Mouse (Mus musculus) cerebellum, adult 11-12 months (tissue): ENCODE results near the gene Msmb.
"Not testable (repeated sequence)": the region's sequence is repeated elsewhere in the genome, so short reads cannot be mapped to it uniquely, and the experiment has no call there.

Experiments used
- DNase-seq: peaks from one replicate; pipeline ENCODE4 v3.0.0; 2022

Msmb gene

DNA sequence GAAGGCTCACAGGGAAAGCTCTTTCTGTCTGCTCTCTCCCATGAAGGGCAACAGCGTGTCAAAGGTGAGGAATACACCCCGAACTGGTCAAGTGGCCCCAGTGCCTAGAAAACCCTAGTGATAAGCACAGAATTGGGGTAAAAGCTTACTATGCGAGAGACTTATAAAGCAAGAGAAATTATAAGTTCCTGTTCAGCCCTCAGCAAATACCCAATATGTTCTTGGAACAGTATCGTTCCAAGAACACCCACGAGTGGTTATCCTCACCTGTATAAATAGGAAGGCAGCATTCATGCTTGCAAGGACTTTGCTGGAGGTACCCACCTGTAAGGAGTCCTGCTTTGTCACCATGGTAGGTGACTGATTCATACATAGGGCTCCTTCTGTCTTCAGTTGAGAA lies at the start of gene Msmb:
Msmb (plus strand) TSS at position 301 of the 400 bp plus-strand sequence.
- no peak for DNase-seq

DNA sequence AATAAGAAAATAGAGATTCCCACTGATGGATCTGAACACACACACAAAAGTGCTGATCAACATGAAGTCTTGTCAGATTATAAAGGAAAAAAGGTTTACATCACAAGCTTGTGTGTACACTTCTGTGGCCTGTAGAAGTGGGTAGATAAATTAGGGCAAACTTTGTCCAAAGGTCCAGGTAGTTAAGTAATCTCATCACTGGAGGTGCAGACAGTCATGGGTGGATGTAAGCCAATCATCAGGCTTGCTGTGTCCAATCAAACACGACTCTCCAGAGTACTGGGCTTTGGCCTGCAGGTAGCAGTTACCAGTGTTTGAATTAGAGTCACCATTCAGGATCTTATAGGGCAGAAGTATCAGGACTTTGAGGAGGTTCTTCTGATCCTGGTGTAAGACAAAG lies 48.8 kb upstream of the Msmb start:
- no peak for DNase-seq

GRCm38 (mm10) chr14:32093500-32094117 lies 48.2 kb upstream of the Msmb start:
- no peak for DNase-seq

GRCm38 (mm10) chr14:32095646-32096045 lies 46.2 kb upstream of the Msmb start:
- DNase-seq = no peak

DNA sequence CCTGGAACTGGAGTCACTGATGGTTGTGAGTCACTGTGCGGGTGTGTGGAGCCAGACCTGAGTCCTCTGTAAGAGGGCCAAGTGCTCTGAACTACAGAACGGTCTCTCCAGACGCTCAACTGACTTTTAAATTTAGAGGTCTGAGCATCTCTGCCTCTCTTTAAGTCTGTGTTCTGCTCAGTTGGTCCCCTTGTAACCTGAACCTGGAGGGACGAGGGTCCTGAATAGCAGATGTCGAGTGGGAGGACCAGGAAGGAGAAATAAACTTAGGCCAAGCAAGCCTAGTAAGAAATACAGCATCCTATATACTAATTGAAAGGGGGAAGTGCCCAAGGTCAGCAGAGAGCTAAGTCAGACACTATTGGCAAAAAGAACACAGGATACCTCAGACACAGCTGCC lies 45.1 kb upstream of the Msmb start:
- no peak for DNase-seq

DNA sequence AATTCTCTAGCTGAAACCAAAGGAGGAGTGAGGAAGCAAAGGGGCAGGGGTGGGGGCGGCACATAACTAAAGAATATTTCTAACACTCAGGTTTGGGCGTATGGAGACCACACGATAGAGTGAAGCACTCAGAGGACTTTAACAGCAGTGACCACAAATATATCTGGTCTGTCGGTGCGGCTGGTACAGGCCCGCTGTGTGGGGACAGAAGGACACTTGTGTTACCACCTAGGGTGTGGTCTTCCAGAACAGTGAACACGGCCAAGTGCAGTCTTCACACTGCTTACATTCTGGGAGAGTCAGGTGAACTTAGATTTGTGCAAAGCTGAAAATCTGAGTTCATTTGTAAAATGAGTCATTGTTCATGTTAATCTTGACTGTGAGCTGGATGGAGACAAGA lies 44.1 kb upstream of the Msmb start:
- no peak for DNase-seq

DNA sequence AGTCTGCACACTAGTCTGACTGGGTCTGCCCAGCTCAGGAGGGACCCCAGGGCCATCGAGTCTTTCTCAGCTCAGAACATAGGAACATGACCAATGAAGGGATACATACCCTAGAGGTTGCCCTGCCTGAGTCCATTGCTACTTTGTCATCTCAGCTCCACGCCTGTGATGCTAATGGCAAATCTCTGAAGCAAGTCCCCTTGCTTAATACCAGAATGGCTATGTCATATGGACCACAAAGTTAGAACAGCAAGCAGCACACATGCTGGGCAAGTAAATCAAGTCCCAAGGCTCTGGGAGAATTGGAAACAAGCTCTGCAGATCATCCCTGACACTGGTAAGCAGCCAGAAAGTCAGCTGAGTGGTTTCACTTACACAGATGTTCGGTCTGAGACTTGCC lies 42.9 kb upstream of the Msmb start:
- no peak for DNase-seq

- DNase-seq = no peak
Measured at GRCm38 (mm10) chr14:32103556-32103955, 38.3 kb upstream of the Msmb start.

DNA sequence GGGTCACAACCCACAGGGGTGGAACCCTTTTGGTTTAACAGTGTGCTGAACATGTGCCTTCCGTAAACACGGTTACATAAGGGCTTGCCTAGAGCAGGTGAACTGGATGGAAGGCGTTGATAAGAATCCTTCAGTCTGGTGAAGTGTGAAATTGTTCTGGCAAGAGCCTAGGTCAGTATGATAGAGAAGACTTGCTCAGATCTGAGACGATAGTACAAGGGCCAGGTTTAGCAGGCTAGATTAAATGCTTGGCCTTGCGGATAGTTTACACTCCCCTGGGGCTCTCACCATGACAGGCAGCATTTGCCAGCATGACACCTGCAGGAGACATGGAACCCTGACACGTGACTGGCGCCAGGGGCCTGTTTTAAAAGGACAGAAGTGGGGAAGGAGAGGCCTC lies 36.2 kb upstream of the Msmb start:
- DNase-seq = no peak

DNA sequence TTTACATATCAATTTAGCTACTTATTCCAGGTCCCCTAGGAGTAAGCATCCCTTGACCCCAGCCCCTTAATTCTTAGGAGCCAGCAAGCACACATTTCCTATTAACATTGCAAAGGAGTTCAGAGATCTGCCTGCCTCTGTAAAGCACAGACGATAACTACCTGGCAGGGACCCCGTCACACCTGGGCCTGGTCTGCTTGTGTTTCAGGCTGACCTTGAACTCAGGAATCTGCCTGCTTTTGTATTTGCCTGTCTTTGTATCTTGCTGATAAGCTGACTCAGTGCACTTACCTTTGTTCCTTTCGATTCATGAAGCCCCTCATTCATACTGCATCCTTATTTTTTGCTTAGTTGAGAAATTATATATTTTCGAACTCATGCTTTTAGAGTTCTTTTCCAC lies 34.9 kb upstream of the Msmb start:
- DNase-seq = no peak

GRCm38 (mm10) chr14:32112124-32112523 lies 29.7 kb upstream of the Msmb start:
- not testable (repeated sequence) for DNase-seq

- DNase-seq = no peak
Measured at GRCm38 (mm10) chr14:32120940-32121919, 20.6 kb upstream of the Msmb start.

- no peak for DNase-seq
Measured at GRCm38 (mm10) chr14:32121920-32122315, 19.9 kb upstream of the Msmb start.

DNA sequence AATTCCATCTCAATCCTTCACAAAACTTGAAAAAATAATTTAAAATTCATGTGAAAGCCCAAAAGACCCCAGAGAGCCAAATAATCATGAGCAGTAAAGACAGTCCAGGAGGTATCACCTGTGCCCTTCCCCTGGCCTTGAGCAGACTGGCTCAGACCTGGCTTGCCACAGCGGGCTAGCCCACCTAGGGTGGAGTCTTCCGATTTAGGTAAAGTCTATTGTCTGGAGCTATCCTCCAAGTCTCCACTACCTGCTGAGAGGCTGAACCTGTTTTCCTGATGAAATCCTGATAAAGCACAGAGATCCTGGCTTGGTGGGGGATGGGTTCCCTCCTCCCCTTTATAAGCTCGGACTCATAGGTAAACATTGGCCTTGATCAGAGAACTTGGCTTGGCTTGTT lies 17.6 kb upstream of the Msmb start:
- DNase-seq = no peak

DNA sequence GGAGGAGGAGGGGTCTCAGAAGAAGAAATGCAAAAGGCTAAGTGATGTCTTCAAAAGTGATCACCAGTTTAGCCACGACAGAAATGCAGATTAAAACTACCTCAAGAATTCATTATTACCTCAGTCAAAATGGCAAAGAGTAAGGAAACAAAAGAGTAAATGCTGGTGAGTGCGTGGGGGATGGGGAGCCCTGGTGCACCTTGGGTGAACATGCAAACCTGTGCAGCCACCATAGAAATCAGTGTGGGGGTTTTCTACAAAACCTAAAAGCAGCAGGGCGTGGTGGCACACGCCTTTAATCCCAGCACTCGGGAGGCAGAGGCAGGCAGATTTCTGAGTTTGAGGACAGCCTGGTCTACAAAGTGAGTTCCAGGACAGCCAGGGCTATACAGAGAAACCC lies 16.6 kb upstream of the Msmb start:
- not testable (repeated sequence) for DNase-seq

DNA sequence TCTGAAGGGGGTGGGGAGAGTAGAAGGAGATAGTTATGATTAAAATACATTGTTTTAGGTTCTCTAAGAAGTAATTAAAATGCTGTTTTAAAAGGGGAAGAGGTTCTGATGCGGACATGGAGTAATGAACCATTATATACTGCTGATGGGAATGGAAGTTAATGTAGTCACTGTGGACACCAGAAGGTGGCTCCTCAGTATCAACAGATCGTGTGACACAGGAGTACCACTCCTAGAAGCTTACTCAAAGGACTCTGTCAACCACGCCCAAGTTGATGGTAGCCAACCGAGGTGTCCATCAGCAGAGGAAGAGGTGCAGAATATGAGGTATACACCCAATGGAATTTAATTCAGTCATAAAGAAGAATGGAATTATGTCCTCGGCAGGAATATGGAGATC lies 13.4 kb upstream of the Msmb start:
- no peak for DNase-seq

- DNase-seq = no peak
Measured at GRCm38 (mm10) chr14:32131836-32132235, 10.0 kb upstream of the Msmb start.

GRCm38 (mm10) chr14:32134293-32134692 lies 7.5 kb upstream of the Msmb start:
- no peak for DNase-seq

- not testable (repeated sequence) for DNase-seq
Measured at GRCm38 (mm10) chr14:32136467-32136866, 5.4 kb upstream of the Msmb start.

DNA sequence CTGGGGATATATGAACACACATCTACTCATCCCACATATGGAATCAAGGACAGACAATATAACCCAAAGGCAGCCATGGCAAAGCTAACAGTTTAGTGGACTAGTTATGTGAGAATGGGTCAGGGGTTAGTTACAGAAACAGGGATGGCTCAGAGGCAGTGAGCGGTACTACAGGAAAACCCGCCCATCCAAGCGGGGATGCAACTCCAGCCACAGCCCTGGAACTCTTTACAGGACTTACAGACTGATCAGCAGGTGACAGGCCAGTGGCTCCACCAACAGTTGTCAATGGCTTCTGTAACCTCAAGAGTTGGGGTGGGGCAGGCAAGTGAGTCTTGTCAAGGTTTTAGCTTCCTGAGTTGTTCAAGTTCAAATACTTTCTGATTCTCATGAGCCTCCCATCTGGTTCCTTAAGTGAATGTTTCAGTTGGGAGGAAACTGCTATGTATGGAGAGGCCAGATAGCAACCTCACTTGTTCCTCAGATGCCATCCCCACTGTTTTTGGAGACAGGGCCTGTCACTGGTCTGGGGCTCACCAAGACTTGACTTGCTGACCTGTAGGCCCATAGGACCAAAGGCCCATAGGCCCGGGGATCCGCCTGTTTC lies 1.4 kb upstream of the Msmb start:
- DNase-seq = no peak

DNA sequence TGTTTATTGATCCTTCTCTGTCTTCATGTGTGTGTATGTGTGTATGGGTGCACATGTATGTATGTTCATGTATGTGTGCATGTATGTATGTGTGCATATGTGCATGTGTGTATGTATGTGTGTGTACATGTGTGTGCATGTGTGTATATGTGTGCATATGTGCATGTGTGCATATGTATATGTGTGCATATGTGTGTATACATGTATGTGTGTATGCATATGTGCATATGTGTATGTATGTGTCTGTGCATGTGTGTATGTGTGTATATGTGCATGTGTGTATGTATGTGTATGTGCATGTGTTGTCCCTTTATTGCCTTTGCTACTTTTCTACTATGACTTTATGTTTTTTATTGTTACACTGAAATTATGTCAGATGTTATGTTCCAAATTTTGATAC lies 2.9 kb downstream of the Msmb start:
- no peak for DNase-seq

DNA sequence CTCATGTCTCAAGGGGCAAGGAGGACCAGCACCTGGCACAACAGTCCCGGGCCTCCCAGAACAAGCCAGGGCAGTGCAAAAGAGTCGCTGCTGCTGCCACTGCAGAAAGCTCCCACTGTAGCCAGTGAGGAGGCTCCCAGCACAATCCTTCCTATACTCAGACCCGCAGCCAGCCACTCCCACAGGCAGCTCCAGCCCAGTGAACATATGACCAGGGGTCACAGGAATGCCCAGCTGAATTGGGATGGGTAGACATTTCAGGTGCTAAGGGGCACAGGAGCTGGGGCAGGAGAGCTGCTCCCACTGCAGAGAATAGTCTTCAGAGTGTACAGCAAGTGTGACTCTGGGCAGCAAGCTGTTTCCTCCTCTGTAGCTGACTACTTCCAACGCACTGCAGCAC lies 3.6 kb downstream of the Msmb start:
- DNase-seq = no peak

GRCm38 (mm10) chr14:32145809-32146511 lies 4.1 kb downstream of the Msmb start:
- DNase-seq = no peak
